Mouse (Mus musculus): ENCODE measurements around the gene Phtf2.

DNA sequence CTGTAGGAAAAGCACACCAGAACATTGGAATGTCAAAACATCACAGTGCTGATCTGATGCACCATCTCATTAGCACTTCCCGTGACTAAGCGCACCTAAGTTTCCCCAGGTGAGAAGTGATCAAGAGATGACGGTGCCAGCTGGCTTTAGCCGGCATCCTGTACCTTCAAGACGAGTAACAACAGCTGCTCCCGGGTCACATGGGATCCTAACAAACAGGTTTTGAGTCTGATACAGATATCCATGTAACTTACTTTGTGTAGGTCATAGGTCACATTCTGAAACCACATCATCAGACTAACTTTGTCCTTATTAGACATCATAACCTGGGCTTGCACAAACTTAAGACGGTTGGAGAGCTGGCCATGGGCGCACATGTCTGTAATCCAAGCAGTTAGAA lies 133.1 kb downstream of the Phtf2 start:
- no peak for TF ChIP-seq CTCF (conservative IDR thresholded peaks at IDR 0.05; ENCODE audit: low read length)
- TF ChIP-seq POU5F1 (IDR thresholded peaks at IDR 0.05; ENCODE audit: borderline replicate concordance, low read length) = no peak

Data from E14TG2a.4 (cell line).